Mouse (Mus musculus): ENCODE measurements at regions not wholly inside any gene's neighbourhood (a gene's known extent, or its start where the extent isn't known, plus 50 kb on each side); places are given as distances from the start of the nearest gene placed in this dataset.

- TF ChIP-seq EP300 (IDR thresholded peaks at IDR 0.05; ENCODE audit: insufficient read depth, low read depth, low read length) (no peak), CTCF (IDR thresholded peaks at IDR 0.05; ENCODE audit: low read depth, low read length) (no peak), POLR2A (IDR thresholded peaks at IDR 0.05; ENCODE audit: insufficient read depth, low read length) (no peak)
Observed at GRCm38 (mm10) chr7:68593344-68594016, 155.6 kb downstream of the Arrdc4 start.

Data from ES-Bruce4 (cell line).